Mouse (Mus musculus): ENCODE data around the gene Nme8.

Nme8 gene

GRCm38 (mm10) chr13:19643519-19643918 is 54.1 kb downstream of the Nme8 start:
- in situ Hi-C loops (cut with MboI): no loop called here

DNA sequence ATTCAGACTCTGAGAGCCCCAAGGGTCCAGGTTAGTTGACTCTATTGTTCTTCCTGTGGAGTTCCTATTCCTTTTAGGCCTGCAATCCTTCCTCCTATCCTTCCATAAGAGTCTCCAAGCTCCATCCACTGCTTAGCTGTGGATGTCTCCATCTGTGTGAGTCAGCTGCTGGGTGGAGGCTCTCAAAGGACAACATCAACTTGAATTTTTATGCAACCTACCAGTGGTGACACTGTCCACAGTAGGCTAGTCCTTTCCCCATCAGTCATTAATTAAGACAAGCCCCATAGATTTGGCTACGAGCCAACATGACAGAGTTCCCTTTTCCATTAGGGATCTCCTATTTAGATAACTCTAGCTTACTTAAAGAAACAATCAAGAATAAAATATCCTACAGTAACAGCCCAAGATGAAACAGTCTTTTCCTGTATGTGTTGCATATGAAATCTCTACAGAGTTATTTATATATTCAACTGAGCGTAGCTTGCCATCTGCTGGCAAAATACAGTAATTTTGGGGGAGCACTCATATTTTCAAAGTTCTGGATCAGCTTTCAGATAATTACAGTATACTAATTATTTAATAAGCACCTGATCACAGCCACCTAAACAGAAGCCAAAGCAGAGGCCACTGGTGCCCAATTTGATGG is 57.3 kb downstream of the Nme8 start:
- in situ Hi-C loops (cut with MboI): no loop called here

DNA sequence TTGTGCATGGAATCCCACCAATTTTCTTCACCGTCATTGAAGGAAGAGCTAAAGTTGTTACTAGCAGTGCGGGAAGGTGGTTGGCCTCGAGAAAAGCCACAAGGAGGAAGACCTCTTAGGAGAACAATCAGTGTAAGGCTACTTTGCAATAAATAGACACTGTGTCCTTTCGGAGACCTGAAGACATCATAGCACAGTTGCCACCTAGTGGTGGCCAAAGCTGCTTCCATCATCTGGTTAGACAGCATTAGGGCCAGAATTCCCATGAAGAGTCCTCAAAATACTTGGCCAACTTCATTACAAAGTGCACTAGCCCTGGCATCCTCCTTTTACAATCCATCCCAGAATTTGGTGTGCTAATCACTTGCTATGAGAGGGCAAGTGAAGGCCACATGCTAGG is 61.5 kb downstream of the Nme8 start:
- in situ Hi-C loops (cut with MboI): no loop called here

GRCm38 (mm10) chr13:19630768-19631709 is 66.6 kb downstream of the Nme8 start:
- in situ Hi-C loops (cut with MboI): no loop called here

DNA sequence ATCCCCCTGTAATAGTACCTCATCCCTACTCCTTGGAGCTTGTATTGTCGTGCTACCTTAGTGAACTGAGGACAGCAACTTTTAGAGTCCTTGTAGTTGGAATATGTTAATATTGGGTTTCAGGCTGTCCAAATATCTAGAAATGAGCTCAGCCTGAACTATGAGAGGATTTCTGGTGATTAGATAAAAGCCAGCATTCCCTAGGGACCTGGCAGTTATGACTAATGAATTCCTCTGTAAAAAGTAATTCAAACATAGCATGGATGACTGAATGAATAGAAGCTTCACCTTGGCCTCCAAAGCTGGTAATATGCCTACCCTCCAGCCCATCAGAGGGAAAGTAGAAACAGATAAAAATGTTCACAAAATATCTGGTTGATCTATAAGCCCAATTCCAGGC is 71.1 kb downstream of the Nme8 start:
- in situ Hi-C loops (cut with MboI): no loop called here

- in situ Hi-C loops (cut with MboI): no loop called here
These were observed 72.8 kb downstream of the Nme8 start for GRCm38 (mm10) chr13:19624632-19625320.

- in situ Hi-C loops (cut with MboI): no loop called here
These were observed 74.2 kb downstream of the Nme8 start for GRCm38 (mm10) chr13:19623228-19623905.

DNA sequence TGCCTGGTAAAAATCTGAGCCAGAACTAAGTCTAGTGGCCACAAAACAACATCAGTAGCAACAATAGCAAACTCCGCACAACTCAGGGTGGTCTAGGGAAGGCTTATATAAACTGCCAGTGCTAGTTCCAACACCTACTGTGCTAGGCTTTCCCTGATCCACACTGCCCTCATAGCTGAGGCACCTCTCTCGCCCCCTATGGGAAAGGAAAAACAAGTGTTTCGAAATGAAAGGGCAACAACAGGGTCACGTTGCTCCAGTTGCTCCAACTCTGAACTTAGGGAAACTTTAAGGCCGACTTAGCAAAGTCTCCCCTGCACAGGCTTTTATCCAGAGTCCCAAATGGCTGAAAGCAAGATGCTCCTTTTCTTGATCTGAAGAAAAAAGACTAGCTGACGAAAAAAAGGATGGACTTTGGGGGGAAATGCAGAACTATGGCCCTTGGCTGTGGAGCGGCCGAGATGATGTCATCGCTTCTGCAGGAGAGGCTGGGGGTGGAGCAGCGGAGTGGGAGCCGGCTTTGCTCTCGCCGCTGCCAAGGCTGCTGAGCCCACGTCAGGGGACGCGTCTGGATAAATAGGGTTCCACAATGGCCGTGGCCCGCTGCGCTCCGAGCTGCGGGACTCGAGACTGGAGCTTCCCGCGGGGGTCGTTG is 74.9 kb downstream of the Nme8 start, which contains the start of gene Sfrp4:
Gene Sfrp4 (plus strand): TSS at position 532 of the 655 bp plus-strand sequence.
- in situ Hi-C loops (cut with MboI): no loop called here

DNA sequence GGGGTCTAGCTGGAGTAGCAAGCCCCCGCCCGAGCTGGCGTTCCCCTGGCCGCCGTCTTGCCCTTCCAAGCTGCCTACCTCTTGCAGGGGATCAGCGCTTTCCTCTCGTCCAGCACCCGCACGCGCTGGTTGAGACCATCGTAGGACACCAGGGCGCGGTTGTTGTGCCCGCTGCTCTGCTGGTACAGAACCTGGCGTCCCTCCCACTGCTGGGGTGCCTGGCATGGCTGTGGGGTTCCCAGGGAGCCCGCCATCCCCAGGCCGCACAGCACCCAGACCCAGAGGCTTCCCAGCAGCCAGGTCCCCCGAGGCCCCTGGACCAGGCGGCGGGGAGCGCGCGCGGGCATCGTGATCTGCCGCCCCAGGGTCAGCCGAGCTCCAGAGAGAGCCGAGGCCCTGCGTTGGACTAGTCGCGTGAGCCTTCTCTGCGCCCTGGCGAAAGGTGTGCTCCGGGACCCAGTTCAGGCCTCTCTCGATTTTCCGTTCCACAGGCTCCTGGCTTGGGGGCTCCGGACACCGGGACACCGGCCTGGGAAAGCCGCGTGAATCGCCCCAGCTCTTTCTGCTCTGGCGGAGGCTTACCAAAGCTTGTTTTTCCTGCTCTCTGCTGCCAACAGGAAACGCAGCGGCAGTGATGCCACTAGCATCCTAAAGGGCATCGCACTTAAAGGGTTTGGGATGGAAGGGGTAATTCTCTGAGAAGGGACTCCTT is 78.2 kb downstream of the Nme8 start, which contains the start of gene Epdr1:
Gene Epdr1 (minus strand): TSS at position 712 of the 712 bp plus-strand sequence.
- in situ Hi-C loops (cut with MboI): no loop called here

DNA sequence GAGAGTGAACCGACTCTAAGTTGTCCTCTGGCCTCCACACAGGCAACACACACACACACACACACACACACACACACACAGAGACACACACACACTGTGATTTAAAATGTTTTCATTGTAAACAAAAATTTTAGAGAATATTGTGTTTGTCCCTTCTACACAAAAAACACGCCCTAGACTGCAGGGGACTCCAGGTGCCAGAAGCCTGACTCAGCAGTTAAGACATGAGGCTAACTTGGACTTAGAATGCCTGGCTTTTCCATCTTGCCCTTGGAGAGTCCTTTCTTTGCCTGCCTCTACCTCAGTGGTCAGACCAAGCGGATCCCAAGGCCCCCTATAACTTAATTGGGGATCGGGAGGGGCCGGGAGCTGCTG is 78.8 kb downstream of the Nme8 start:
- in situ Hi-C loops (cut with MboI): no loop called here

DNA sequence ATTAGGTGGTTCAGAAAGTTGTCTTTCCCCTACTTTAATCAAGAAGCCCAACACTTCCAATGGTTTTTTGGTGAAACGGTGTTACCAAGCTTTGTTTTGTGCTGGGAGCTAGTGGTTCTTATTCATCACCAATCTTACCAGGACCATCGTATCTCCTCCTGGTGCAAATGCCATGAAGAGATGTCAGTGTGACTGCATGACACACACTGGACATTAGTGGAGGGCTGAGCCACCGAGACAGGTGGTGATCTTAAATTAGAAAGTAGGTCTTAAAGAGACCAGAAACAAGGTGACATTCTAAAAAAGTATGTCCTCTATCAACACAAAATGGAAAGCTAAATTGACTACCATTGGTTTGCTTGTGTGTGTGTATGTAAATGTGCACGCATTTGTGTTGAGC is 79.5 kb downstream of the Nme8 start:
- in situ Hi-C loops (cut with MboI): no loop called here

GRCm38 (mm10) chr13:19614311-19614710 is 83.3 kb downstream of the Nme8 start:
- in situ Hi-C loops (cut with MboI): no loop called here

GRCm38 (mm10) chr13:19613426-19613825 is 84.2 kb downstream of the Nme8 start:
- in situ Hi-C loops (cut with MboI): no loop called here

GRCm38 (mm10) chr13:19612963-19613362 is 84.6 kb downstream of the Nme8 start:
- in situ Hi-C loops (cut with MboI): no loop called here

- in situ Hi-C loops (cut with MboI): no loop called here
These were observed 85.2 kb downstream of the Nme8 start for GRCm38 (mm10) chr13:19612348-19612747.

- in situ Hi-C loops (cut with MboI): no loop called here
These were observed 89.5 kb downstream of the Nme8 start for GRCm38 (mm10) chr13:19608120-19608519.

GRCm38 (mm10) chr13:19604916-19605315 is 92.7 kb downstream of the Nme8 start:
- in situ Hi-C loops (cut with MboI): no loop called here

- in situ Hi-C loops (cut with MboI): no loop called here
These were observed 93.9 kb downstream of the Nme8 start for GRCm38 (mm10) chr13:19603719-19604118.

GRCm38 (mm10) chr13:19602531-19602930 is 95.1 kb downstream of the Nme8 start:
- in situ Hi-C loops (cut with MboI): no loop called here

DNA sequence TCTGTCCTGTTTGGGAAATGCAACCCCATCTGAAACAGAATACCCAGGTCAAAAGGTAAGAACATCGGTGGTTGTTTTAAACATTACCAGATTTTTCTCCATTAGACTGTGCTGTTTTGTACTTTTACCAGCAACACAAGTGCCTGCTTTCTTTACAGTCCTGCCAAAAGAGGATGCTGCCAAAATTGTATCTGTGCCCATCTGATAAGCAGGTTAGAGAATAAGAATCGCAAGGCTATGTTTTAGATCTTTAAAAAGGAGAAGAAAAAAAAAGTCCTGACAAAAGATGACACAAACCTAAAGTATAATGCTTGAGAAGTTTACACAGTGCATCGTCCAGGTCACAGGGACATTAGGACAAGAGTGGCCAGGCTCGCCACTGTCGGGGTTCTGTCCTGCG is 98.4 kb downstream of the Nme8 start:
- in situ Hi-C loops (cut with MboI): no loop called here

DNA sequence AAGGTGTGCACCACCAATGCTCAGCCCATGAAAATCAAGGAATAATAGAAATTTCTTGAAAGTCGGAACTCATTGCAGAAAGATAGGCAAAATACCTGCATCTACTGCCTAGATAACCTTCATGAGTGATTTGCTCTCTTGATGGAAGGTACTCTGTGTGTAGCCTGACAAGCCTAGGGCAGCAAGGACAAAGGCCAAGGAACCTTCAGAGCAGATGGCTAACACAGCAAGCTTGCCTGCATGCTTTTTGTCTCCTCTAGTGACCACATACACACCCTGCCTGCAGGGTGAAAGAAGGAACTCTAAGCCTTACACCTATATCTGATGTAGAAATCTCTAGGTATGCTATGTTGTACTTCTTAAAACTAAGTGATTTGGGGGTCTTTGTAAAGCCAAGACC is 102.5 kb downstream of the Nme8 start:
- in situ Hi-C loops (cut with MboI): no loop called here

Measured in mature B cell (primary cell).